In genomic region chr7:24133996-24134828, GRCm38 (mm10) we compare ENCODE assay signal across 8 mouse cellular contexts. TPM values are rescaled to one million over a fixed set of nuclear protein-coding genes. Genes with fewer than 3 reads are reported as not detected.
DNase-seq lines count a peak whose midpoint lies in the region; ATAC-seq and TF ChIP-seq lines count a peak whose summit lies in the region.

Zfp235 (plus strand) TSS chr7:24134169.

- H3K79me2 ChIP-seq in MEL (ENCODE audit: control insufficient read depth, insufficient read depth, low read length, poor library complexity), result no peaks in the 10 kb centered on the region; the same call in 1 of the 2 replicates

- no peak for TF ChIP-seq EP300 in MEL (IDR thresholded peaks at IDR 0.05; ENCODE audit: low read depth in 1 of 2, low read length in 2 of 2)

- WGBS in cerebellum, adult 2 months, result 3% methylated on average over 32 of the region's 32 CpGs
- 4% methylated on average over 32 of the region's 32 CpGs for WGBS in forebrain, postnatal 0 days
- 2% methylated on average over 32 of the region's 32 CpGs for WGBS in lung, embryonic 16.5 days

- no peak within 1 kb of the TSS for H3K27ac ChIP-seq in MEL (ENCODE audit: control insufficient read depth, low read depth, low read length)
- peak within 1 kb of the TSS; percentile 59 for H3K27ac ChIP-seq in cerebellum, adult 2 months (ENCODE audit: insufficient read depth, low read length)
- H3K27ac ChIP-seq in forebrain, postnatal 0 days (ENCODE audit: low read depth, low read length), result peak within 1 kb of the TSS; percentile 81
- H3K27ac ChIP-seq in lung, embryonic 16.5 days (ENCODE audit: low read length), result peak within 1 kb of the TSS; percentile 36; the same call in 1 of the 2 replicates

- no peak for TF ChIP-seq RAD21 in MEL (IDR thresholded peaks at IDR 0.05; ENCODE audit: low read depth, low read length)

- no peaks in the 10 kb centered on the region for H3K27me3 ChIP-seq in MEL (ENCODE audit: control insufficient read depth in 1 of 2, insufficient read depth in 2 of 2, low read length in 2 of 2)
- no peaks in the 10 kb centered on the region for H3K27me3 ChIP-seq in cerebellum, adult 2 months (ENCODE audit: control insufficient read depth, insufficient read depth, low read length)
- H3K27me3 ChIP-seq in forebrain, postnatal 0 days (ENCODE audit: insufficient read depth, low read length), result no peaks in the 10 kb centered on the region
- H3K27me3 ChIP-seq in lung, embryonic 16.5 days (ENCODE audit: control insufficient read depth, insufficient read depth, low read depth, low read length), result no peaks in the 10 kb centered on the region

- H3K4me1 ChIP-seq in MEL (ENCODE audit: control insufficient read depth in 1 of 2, insufficient read depth in 2 of 2, low read length in 2 of 2), result peaks cover 0 to 8% of the 10 kb centered on the region in 2 experiments; a peak in 3 of 4 replicates
- H3K4me1 ChIP-seq in cerebellum, adult 2 months (ENCODE audit: control insufficient read depth, insufficient read depth, low read length), result peaks cover 3% of the 10 kb centered on the region; the same call in 1 of the 2 replicates
- H3K4me1 ChIP-seq in forebrain, postnatal 0 days (ENCODE audit: insufficient read depth), result peaks cover 9% of the 10 kb centered on the region
- H3K4me1 ChIP-seq in lung, embryonic 16.5 days (replicated peaks; ENCODE audit: control insufficient read depth, insufficient read depth, low read length), result peaks cover 11% of the 10 kb centered on the region

- peak within 1 kb of the TSS; percentile 88 to 92 for H3K4me3 ChIP-seq in MEL (ENCODE audit: control insufficient read depth in 1 of 2, insufficient read depth in 1 of 2, low read depth in 2 of 2, low read length in 2 of 2)
- peak within 1 kb of the TSS; percentile 92 for H3K4me3 ChIP-seq in cerebellum, adult 2 months (replicated peaks; ENCODE audit: insufficient read depth, low read depth, low read length)
- peak within 1 kb of the TSS; percentile 81 for H3K4me3 ChIP-seq in forebrain, postnatal 0 days (ENCODE audit: low read depth, low read length)
- peak within 1 kb of the TSS; percentile 87 for H3K4me3 ChIP-seq in lung, embryonic 16.5 days (ENCODE audit: low read length)

- peak within 1 kb of the TSS; percentile 81 for H3K4me2 ChIP-seq in forebrain, postnatal 0 days (ENCODE audit: low read depth)
- peak within 1 kb of the TSS; percentile 91 for H3K4me2 ChIP-seq in lung, embryonic 16.5 days (ENCODE audit: low read depth, low read length)

- peaks cover 0 to 7% of the 10 kb centered on the region in 2 experiments; a peak in 2 of 4 replicates for H3K36me3 ChIP-seq in MEL (ENCODE audit: control insufficient read depth in 1 of 2, insufficient read depth in 2 of 2, low read length in 2 of 2)
- peaks cover 14% of the 10 kb centered on the region for H3K36me3 ChIP-seq in forebrain, postnatal 0 days (ENCODE audit: insufficient read depth)
- H3K36me3 ChIP-seq in lung, embryonic 16.5 days (ENCODE audit: control insufficient read depth, insufficient read depth, low read length), result peaks cover 20% of the 10 kb centered on the region

- DNase-seq in MEL (ENCODE audit: low read depth, low spot score), result peak; percentile 92
- peak; percentile 89 to 92 for DNase-seq in cerebellum, adult 2 months
- DNase-seq in forebrain, postnatal 0 days, result peak; percentile 94
- DNase-seq in heart, postnatal 4 days, result peak; percentile 85
- DNase-seq in layer of hippocampus, adult 9-10 months (ENCODE audit: low spot score), result peak; percentile 72
- DNase-seq in ovary, postnatal 10 days (ENCODE audit: low spot score), result peak; percentile 62
- peak; percentile 82 for DNase-seq in thymus, postnatal 10 days (ENCODE audit: low spot score in 2 of 2)

- peak; percentile 51 to 80; a peak in 3 of 4 replicates for TF ChIP-seq POLR2A in MEL (IDR thresholded peaks at IDR 0.05; ENCODE audit: control insufficient read depth in 1 of 2, insufficient read depth in 1 of 2, low read depth in 1 of 2, low read length in 2 of 2, poor library complexity in 1 of 2)
- peak; percentile 92 for TF ChIP-seq POLR2A in cerebellum, adult 2 months (IDR thresholded peaks at IDR 0.05; ENCODE audit: borderline replicate concordance, insufficient read depth, low read length)

- no peak for TF ChIP-seq CTCF in MEL (IDR thresholded peaks at IDR 0.05 in 2 of 3, conservative IDR thresholded peaks at IDR 0.05 in 1 of 3; ENCODE audit: control insufficient read depth in 1 of 3, insufficient read depth in 1 of 3, low read depth in 2 of 3, low read length in 3 of 3, poor library complexity in 1 of 3, severe bottlenecking in 1 of 3)
- no peak for TF ChIP-seq CTCF in cerebellum, adult 2 months (IDR thresholded peaks at IDR 0.05; ENCODE audit: borderline replicate concordance, insufficient read depth, low read depth, low read length)
- TF ChIP-seq CTCF in forebrain, postnatal 0 days (IDR thresholded peaks at IDR 0.05; ENCODE audit: low read depth), result no peak; the same call in 1 of the 2 replicates

- ATAC-seq in forebrain, postnatal 0 days, result peak; percentile 98
- ATAC-seq in lung, embryonic 16.5 days (ENCODE audit: low read depth), result peak; percentile 96

- H3K9me3 ChIP-seq in MEL (replicated peaks; ENCODE audit: insufficient read depth, low read length), result no peaks in the 10 kb centered on the region
- H3K9me3 ChIP-seq in forebrain, postnatal 0 days (ENCODE audit: low read length), result no peaks in the 10 kb centered on the region
- H3K9me3 ChIP-seq in lung, embryonic 16.5 days (ENCODE audit: control insufficient read depth, low read length), result no peaks in the 10 kb centered on the region

- H3K9ac ChIP-seq in MEL (ENCODE audit: control insufficient read depth, low read depth, low read length, poor library complexity, severe bottlenecking), result peak within 1 kb of the TSS; percentile 73
- peak within 1 kb of the TSS; percentile 77 for H3K9ac ChIP-seq in forebrain, postnatal 0 days
- H3K9ac ChIP-seq in lung, embryonic 16.5 days (ENCODE audit: low read length), result peak within 1 kb of the TSS; percentile 85

TF ChIP-seq in MEL, 35 proteins besides CTCF, POLR2A, EP300 and RAD21 (continues in another document):
- TF ChIP-seq CHD2 (IDR thresholded peaks at IDR 0.05; ENCODE audit: low read length) (no peak), KAT2A (conservative IDR thresholded peaks at IDR 0.05; ENCODE audit: low read depth, low read length) (peak; percentile 95), MEF2A (IDR thresholded peaks at IDR 0.05; ENCODE audit: extremely low read depth, insufficient replicate concordance, low read depth, low read length, poor library complexity, severe bottlenecking) (no peak), MAZ (IDR thresholded peaks at IDR 0.05; ENCODE audit: low read depth, low read length) (no peak), JUND (IDR thresholded peaks at IDR 0.05; ENCODE audit: low read depth, low read length) (no peak), GATA1 (IDR thresholded peaks at IDR 0.05; ENCODE audit: low read depth, low read length) (no peak), ETS1 (IDR thresholded peaks at IDR 0.05; ENCODE audit: low read depth, low read length) (0 out of 2 replicates have a peak, but pooled peaks have one; percentile 8), USF1 (IDR thresholded peaks at IDR 0.05; ENCODE audit: low read depth, low read length) (0 out of 2 replicates have a peak, but pooled peaks have one; percentile 8), GABPA (IDR thresholded peaks at IDR 0.05; ENCODE audit: low read depth, low read length) (no peak), RCOR1 (IDR thresholded peaks at IDR 0.05; ENCODE audit: low read depth, low read length) (no peak), POLR2AphosphoS5 (IDR thresholded peaks at IDR 0.05; ENCODE audit: borderline replicate concordance, low read depth, low read length) (no peak), POLR2AphosphoS2 (IDR thresholded peaks at IDR 0.05; ENCODE audit: low read length) (peak; percentile 71; the same call in 1 of the 2 replicates), BHLHE40 (IDR thresholded peaks at IDR 0.05; ENCODE audit: borderline replicate concordance, low read depth, low read length) (no peak), SIN3A (IDR thresholded peaks at IDR 0.05; ENCODE audit: low read length) (peak; percentile 95), USF2 (IDR thresholded peaks at IDR 0.05; ENCODE audit: borderline replicate concordance in 1 of 2, insufficient read depth in 1 of 2, low read depth in 1 of 2, low read length in 2 of 2) (no peak), NRF1 (IDR thresholded peaks at IDR 0.05; ENCODE audit: insufficient read depth, low read depth, low read length, poor library complexity, severe bottlenecking) (peak; percentile 43; the same call in 1 of the 2 replicates), HCFC1 (IDR thresholded peaks at IDR 0.05; ENCODE audit: low read depth, low read length) (peak; percentile 100), ZMIZ1 (IDR thresholded peaks at IDR 0.05; ENCODE audit: low read depth, low read length) (peak; percentile 45; the same call in 1 of the 2 replicates), E2F4 (IDR thresholded peaks at IDR 0.05; ENCODE audit: borderline replicate concordance, low read depth, low read length) (no peak), TBP (IDR thresholded peaks at IDR 0.05; ENCODE audit: low read depth, low read length) (peak; percentile 80; the same call in 1 of the 2 replicates), ZC3H11A (IDR thresholded peaks at IDR 0.05; ENCODE audit: low read depth, low read length) (no peak), MAX (IDR thresholded peaks at IDR 0.05; ENCODE audit: low read length) (peak; percentile 54; the same call in 1 of the 2 replicates), ELF1 (IDR thresholded peaks at IDR 0.05; ENCODE audit: low read depth, low read length) (peak; percentile 95), MYB (IDR thresholded peaks at IDR 0.05; ENCODE audit: low read depth, low read length) (no peak), TAL1 (IDR thresholded peaks at IDR 0.05; ENCODE audit: low read length) (no peak), ZNF384 (IDR thresholded peaks at IDR 0.05; ENCODE audit: low read depth, low read length) (no peak), MYC (IDR thresholded peaks at IDR 0.05; ENCODE audit: low read depth, low read length) (peak; percentile 54), ZKSCAN1 (IDR thresholded peaks at IDR 0.05; ENCODE audit: low read depth, low read length) (no peak), NELFE (IDR thresholded peaks at IDR 0.05; ENCODE audit: low read depth, low read length) (peak; percentile 78), SMC3 (IDR thresholded peaks at IDR 0.05; ENCODE audit: low read depth, low read length) (no peak)

RNA-seq across cellular contexts. Expression of gene Zfp235, which starts in this region (rescaled TPM):
- total RNA-seq in MEL (2012; rRNA removed), result 4.2 and 6.2 TPM in 2 replicates
- polyA plus RNA-seq in MEL (2012; ENCODE audit: insufficient read depth in 1 of 2, insufficient read length in 2 of 2, low read depth in 1 of 2, low replicate concordance in 2 of 2, missing spikeins in 1 of 2), result 1 to 10 TPM in 1 of 2 experiments, not detected in 1; 4.5 TPM
- 20.2 and 21.4 TPM in 2 replicates for polyA plus RNA-seq in cerebellum, adult 2 months (2012; rRNA removed)
- total RNA-seq in forebrain, postnatal 0 days (2014; rRNA removed), result 26.3 and 31.2 TPM in 2 replicates
- polyA plus RNA-seq in forebrain, postnatal 0 days (2015; fragmentation: Nextera tagmentation; extraction: Ambion mirVana), result 19.1 and 20.4 TPM in 2 replicates
- total RNA-seq in heart, postnatal 4 days (2021), result 1 to 10 TPM; 4.1 to 5.1 TPM
- 18.4 and 18.5 TPM in 2 replicates for polyA plus RNA-seq in lung, embryonic 16.5 days (2015; fragmentation: Nextera tagmentation; extraction: Ambion mirVana)
